Mouse (Mus musculus): Measurements from ENCODE around the gene Acer2.

GRCm38 (mm10) chr4:86884945-86885344, 10.7 kb downstream of the Acer2 start:
- TF ChIP-seq POLR2A (IDR thresholded peaks at IDR 0.05; ENCODE audit: borderline replicate concordance, extremely low read depth, low read depth, low read length) = no peak
- peak; percentile 57 for TF ChIP-seq CTCF (IDR thresholded peaks at IDR 0.05; ENCODE audit: insufficient read depth, low read length)

Data from lung, adult 2 months (tissue).